Mouse (Mus musculus) layer of hippocampus, adult 18-20 months (tissue): ENCODE results near the gene Clpx. TPM values are rescaled to one million over a fixed set of nuclear protein-coding genes. Genes with fewer than 3 reads are reported as not detected.

Source experiments
- total RNA-seq, 2 experiments: library from RNA; stranded (reverse); gene quantifications; 2 replicates each; pipeline ENCODE4 v1.2.3; 2021

The Clpx gene
- total RNA-seq, 2 experiments from 2014 or later = 28.7 to 29.6 TPM

Other genes with a start within 250 kb of the Clpx start
- gene Igdcc4, start 192.8 kb upstream of the Clpx start, total RNA-seq = 10 to 100 TPM; 37.2 TPM
- 1 to 10 TPM; 2.9 to 4.0 TPM for gene Igdcc3, start 153.1 kb upstream of the Clpx start, total RNA-seq
- gene Parp16, start 98.9 kb upstream of the Clpx start, total RNA-seq = 1 to 10 TPM; 3.8 to 4.3 TPM
- gene Cilp, start 29.1 kb upstream of the Clpx start, total RNA-seq = not detected
- gene Pdcd7, start 51.8 kb downstream of the Clpx start, total RNA-seq = 10 to 100 TPM; 27.5 to 27.8 TPM
- 1 to 10 TPM; 3.2 to 3.6 TPM for gene Ubap1l, start 66.8 kb downstream of the Clpx start, total RNA-seq
- under 1 TPM; 0.25 TPM for gene Kbtbd13, start 97.4 kb downstream of the Clpx start, total RNA-seq
- gene Rasl12, start 104.2 kb downstream of the Clpx start, total RNA-seq = 1 to 10 TPM; 2.4 to 2.8 TPM
- not detected for gene Slc51b, start 128.7 kb downstream of the Clpx start, total RNA-seq
- 10 to 100 TPM; 17.1 to 18.0 TPM for gene Mtfmt, start 141.5 kb downstream of the Clpx start, total RNA-seq
- gene Spg21, start 166.7 kb downstream of the Clpx start, total RNA-seq = 10 to 100 TPM; 33.0 to 34.1 TPM
- 1 to 10 TPM; 3.6 to 3.7 TPM for gene Ankdd1a, start 225.9 kb downstream of the Clpx start, total RNA-seq